Mouse (Mus musculus) layer of hippocampus, adult 18-20 months (tissue): ENCODE data around the gene Lrif1. TPM values are rescaled to one million over a fixed set of nuclear protein-coding genes. Genes with fewer than 3 reads are reported as not detected.
"Not testable (repeated sequence)": the region's sequence is repeated elsewhere in the genome, so short reads cannot be mapped to it uniquely, and the experiment has no call there.

Experiments used
- DNase-seq, 2 experiments: peaks; one replicate each; pipeline ENCODE4 v3.0.0; 2022; ENCODE audit warnings: low spot score in 2 of 2
- long read RNA-seq: library from polyadenylated mRNA; stranded (forward); transcript quantifications from one replicate; pipeline ENCODE4 v2.0.0, GENCODE M21; 2021
- total RNA-seq, 2 experiments: library from RNA; stranded (reverse); gene quantifications; 2 replicates each; pipeline ENCODE4 v1.2.3; 2021

Lrif1 gene
- 10 to 100 TPM; 22.9 to 23.7 TPM for total RNA-seq
- long read RNA-seq, transcript Lrif1-203 (3 exons, 1,669 nt) = major isoform, 8 of 17 reads
- long read RNA-seq, transcript Lrif1-202 (3 exons, 929 nt) = minor isoform, 6 of 17 reads
- long read RNA-seq, partial matches to known transcripts = 0 of 17 reads
- long read RNA-seq, other reads (novel, unspliced or antisense) = 2 of 17 reads

- peak; percentile 85 to 89 for DNase-seq
These were observed at the start of gene Lrif1 for GRCm38 (mm10) chr3:106684830-106685229. Gene Lrif1, plus strand, starts transcription at chr3:106684987.

GRCm38 (mm10) chr3:106672811-106673210 is 12.0 kb upstream of the Lrif1 start:
- not testable (repeated sequence) for DNase-seq

- DNase-seq = no peak
These were observed 594 bp downstream of the Lrif1 start for GRCm38 (mm10) chr3:106685381-106685780.

- peak; percentile 97 to 98 for DNase-seq
These were observed 36.7 kb downstream of the Lrif1 start for GRCm38 (mm10) chr3:106721397-106722027.

- DNase-seq = peak; percentile 85 to 93
These were observed 37.5 kb downstream of the Lrif1 start for GRCm38 (mm10) chr3:106722028-106722945.

- DNase-seq = no peak
These were observed 71.1 kb downstream of the Lrif1 start for GRCm38 (mm10) chr3:106755898-106756297.

GRCm38 (mm10) chr3:106771834-106772233 is 87.0 kb downstream of the Lrif1 start:
- DNase-seq = no peak

GRCm38 (mm10) chr3:106785130-106785529 is 100.3 kb downstream of the Lrif1 start:
- no peak for DNase-seq

Other genes starting within 250 kb of the Lrif1 start
- under 1 TPM; 0.30 to 0.76 TPM for gene Dennd2d, start 202.6 kb upstream of the Lrif1 start, total RNA-seq
- gene Dram2, start 137.2 kb upstream of the Lrif1 start, total RNA-seq = 10 to 100 TPM; 29.5 to 29.8 TPM
- 10 to 100 TPM; 45.5 to 45.9 TPM for gene Cept1, start 137.2 kb upstream of the Lrif1 start, total RNA-seq
- gene Cd53, start 105.2 kb downstream of the Lrif1 start, total RNA-seq = 10 to 100 TPM in 1 of 2 experiments, 1 to 10 TPM in 1; 9.3 to 10.0 TPM
- not detected for gene Olfr266, start 141.3 kb downstream of the Lrif1 start, total RNA-seq